Mouse (Mus musculus): ENCODE data around the gene Mea1.
A peak's percentile ranks its signal among the peaks of the same experiment; 100 is the strongest.

The Mea1 gene

GRCm38 (mm10) chr17:46669911-46670310 is 8.7 kb upstream of the Mea1 start:
- no peak for DNase-seq (ENCODE audit: low spot score)

GRCm38 (mm10) chr17:46673850-46674529 is 4.6 kb upstream of the Mea1 start, which contains the start of gene Rrp36:
Rrp36 (minus strand) TSS chr17:46674352.
- DNase-seq (ENCODE audit: low spot score): peak; percentile 92

- DNase-seq (ENCODE audit: low spot score): no peak
Measured at GRCm38 (mm10) chr17:46674530-46675283, 3.9 kb upstream of the Mea1 start.

- DNase-seq (ENCODE audit: low spot score): no peak
Measured at GRCm38 (mm10) chr17:46678911-46679310, 318 bp downstream of the Mea1 start.

GRCm38 (mm10) chr17:46679843-46680759 is 1.5 kb downstream of the Mea1 start:
- DNase-seq (ENCODE audit: low spot score): peak; percentile 50

- peak; percentile 99 for DNase-seq (ENCODE audit: low spot score)
Measured at GRCm38 (mm10) chr17:46680760-46681373, 2.3 kb downstream of the Mea1 start, which contains the start of gene Klhdc3. Klhdc3 (minus strand) TSS chr17:46680914.

- no peak for DNase-seq (ENCODE audit: low spot score)
Measured at GRCm38 (mm10) chr17:46681466-46682118, 3.0 kb downstream of the Mea1 start.

GRCm38 (mm10) chr17:46682654-46683389 is 4.2 kb downstream of the Mea1 start:
- no peak for DNase-seq (ENCODE audit: low spot score)

- no peak for DNase-seq (ENCODE audit: low spot score)
Measured at GRCm38 (mm10) chr17:46685913-46686312, 7.3 kb downstream of the Mea1 start.

GRCm38 (mm10) chr17:46690665-46691064 is 12.1 kb downstream of the Mea1 start:
- DNase-seq (ENCODE audit: low spot score): no peak

GRCm38 (mm10) chr17:46691390-46691789 is 12.8 kb downstream of the Mea1 start:
- DNase-seq (ENCODE audit: low spot score): no peak

- DNase-seq (ENCODE audit: low spot score): no peak
Measured at GRCm38 (mm10) chr17:46694517-46695063, 16.0 kb downstream of the Mea1 start.

- no peak for DNase-seq (ENCODE audit: low spot score)
Measured at GRCm38 (mm10) chr17:46698515-46698914, 19.9 kb downstream of the Mea1 start.

- no peak for DNase-seq (ENCODE audit: low spot score)
Measured at GRCm38 (mm10) chr17:46699245-46699644, 20.7 kb downstream of the Mea1 start.

- no peak for DNase-seq (ENCODE audit: low spot score)
Measured at GRCm38 (mm10) chr17:46699912-46700311, 21.3 kb downstream of the Mea1 start.

GRCm38 (mm10) chr17:46701489-46701888 is 22.9 kb downstream of the Mea1 start:
- no peak for DNase-seq (ENCODE audit: low spot score)

- no peak for DNase-seq (ENCODE audit: low spot score)
Measured at GRCm38 (mm10) chr17:46702100-46702499, 23.5 kb downstream of the Mea1 start.

- DNase-seq (ENCODE audit: low spot score): no peak
Measured at GRCm38 (mm10) chr17:46702506-46702905, 23.9 kb downstream of the Mea1 start.

- DNase-seq (ENCODE audit: low spot score): no peak
Measured at GRCm38 (mm10) chr17:46703971-46704886, 25.6 kb downstream of the Mea1 start.

All from urinary bladder, postnatal 14 days (tissue).